Mouse (Mus musculus) heart, embryonic 16.5 days (tissue): Measurements from ENCODE around the gene Tbx20. TPM values are rescaled to one million over a fixed set of nuclear protein-coding genes. Genes with fewer than 3 reads are reported as not detected.

ENCODE experiments used
- ATAC-seq: fragments of 200-750 bp; cut with Nextera tagmentation; replicated peaks from 2 replicates; pipeline ENCODE4 v1.8.0; 2017; ENCODE audit warnings: moderate number of reproducible peaks; ENCODE audit not compliant: insufficient read depth, low FRiP score; ENCODE audit errors: extremely low read depth
- H3K27ac ChIP-seq: fragments of 300-500 bp; sonication (generic); 2 replicates; pipeline ENCODE4 v1.5.1; 2014; ENCODE audit warnings: mild to moderate bottlenecking, low read length, control low read depth, moderate library complexity
- H3K27me3 ChIP-seq: fragments of 300-500 bp; sonication (generic); 2 replicates; pipeline ENCODE4 v1.6.1; 2014; ENCODE audit warnings: low read length, mixed read lengths; ENCODE audit not compliant: control insufficient read depth, insufficient read depth
- H3K36me3 ChIP-seq: fragments of 300-500 bp; sonication (generic); 2 replicates; pipeline ENCODE4 v1.6.1; 2014; ENCODE audit not compliant: control insufficient read depth, insufficient read depth
- H3K4me1 ChIP-seq: fragments of 300-500 bp; sonication (generic); 2 replicates; pipeline ENCODE4 v1.6.1; 2014; ENCODE audit warnings: low read length, mixed read lengths; ENCODE audit not compliant: control insufficient read depth, insufficient read depth
- H3K4me2 ChIP-seq: fragments of 300-500 bp; sonication (generic); 2 replicates; pipeline ENCODE4 v1.6.1; 2014; ENCODE audit warnings: low read depth, mild to moderate bottlenecking, control low read depth, low read length
- H3K4me3 ChIP-seq: fragments of 300-500 bp; sonication (generic); 2 replicates; pipeline ENCODE4 v1.5.1; 2014; ENCODE audit warnings: mild to moderate bottlenecking, control low read depth, low read length
- H3K9ac ChIP-seq: fragments of 300-500 bp; sonication (generic); 2 replicates; pipeline ENCODE4 v1.6.1; 2014; ENCODE audit warnings: low read length, control low read depth
- H3K9me3 ChIP-seq: fragments of 300-500 bp; sonication (generic); replicated peaks from 2 replicates; pipeline ENCODE4 v1.6.1; 2016; ENCODE audit warnings: low read length; ENCODE audit not compliant: control insufficient read depth
- WGBS: fragments of 180-500 bp; shearing (Covaris S2); extraction: QIAGEN DNeasy Blood & Tissue Kit; methylation state at CpG from one replicate; pipeline ENCODE4 v1.1.7; 2014; 5-methylcytosine and 5-hydroxymethylcytosine counted together
- polyA plus RNA-seq: library from polyadenylated mRNA; unstranded; fragments of >200 nt; fragmentation: Nextera tagmentation; extraction: Ambion mirVana; gene quantifications from 2 replicates; pipeline ENCODE4 v1.2.1, GENCODE M21; 2015

Gene Tbx20
- polyA plus RNA-seq, 1 experiment from 2014 or later, result 67.6 TPM

DNA sequence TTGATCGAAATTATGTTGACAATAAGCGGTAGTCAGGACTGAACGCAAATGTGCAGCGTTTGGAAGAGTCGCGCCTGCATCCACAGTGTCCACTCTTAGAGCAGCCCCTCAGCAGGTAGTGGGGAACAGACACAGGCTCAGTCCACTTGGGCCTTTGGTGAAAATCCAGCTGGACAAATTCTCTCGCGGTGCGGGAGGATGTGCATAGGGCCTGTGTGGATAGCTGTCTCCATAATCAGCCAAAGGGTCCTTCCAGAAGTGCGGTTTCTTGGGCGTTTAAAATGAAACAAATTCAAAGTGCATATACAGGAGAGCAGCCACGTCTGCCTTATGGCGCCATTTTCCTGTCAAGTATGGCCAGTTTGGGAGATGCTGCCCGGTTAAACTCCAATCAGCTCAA, 4.5 kb upstream of the Tbx20 start:
- peaks cover 10% of the 10 kb centered on the region for H3K27me3 ChIP-seq

GRCm38 (mm10) chr9:24777961-24778360, 3.9 kb upstream of the Tbx20 start:
- Histone ChIP-seq H3K27me3 (peaks cover 10% of the 10 kb centered on the region), H3K4me3 (peak overlapping the region; percentile 51), H3K9ac (peak overlapping the region; percentile 75), H3K36me3 (no peaks in the 10 kb centered on the region), H3K27ac (peak overlapping the region; percentile 96), H3K9me3 (no peaks in the 10 kb centered on the region), H3K4me1 (peaks cover 31% of the 10 kb centered on the region), H3K4me2 (peak overlapping the region; percentile 74)
- ATAC-seq, result no peak
- 2% methylated on average over 14 of the region's 14 CpGs for WGBS

More for the DNA sequence above, 4.5 kb upstream of the Tbx20 start:
- H3K27ac ChIP-seq, result peak overlapping the region; percentile 96
- H3K4me1 ChIP-seq, result peaks cover 31% of the 10 kb centered on the region
- WGBS, result 23% methylated on average over 14 of the region's 14 CpGs
- no peaks in the 10 kb centered on the region for H3K9me3 ChIP-seq
- peak overlapping the region; percentile 51; the same call in 1 of the 2 replicates for H3K4me3 ChIP-seq
- H3K9ac ChIP-seq, result peak overlapping the region; percentile 75; the same call in 1 of the 2 replicates
- H3K4me2 ChIP-seq, result peak overlapping the region; percentile 74
- H3K36me3 ChIP-seq, result no peaks in the 10 kb centered on the region
- no peak for ATAC-seq

GRCm38 (mm10) chr9:24777176-24777895, 3.2 kb upstream of the Tbx20 start:
- under 1% methylated on average over 37 of the region's 37 CpGs for WGBS
- H3K27ac ChIP-seq, result peak overlapping the region; percentile 96
- peaks cover 26% of the 10 kb centered on the region for H3K4me1 ChIP-seq
- no peaks in the 10 kb centered on the region for H3K9me3 ChIP-seq
- no peaks in the 10 kb centered on the region for H3K36me3 ChIP-seq
- peak; percentile 17 for ATAC-seq
- peak overlapping the region; percentile 74 for H3K4me2 ChIP-seq
- peaks cover 11% of the 10 kb centered on the region for H3K27me3 ChIP-seq
- H3K4me3 ChIP-seq, result peak overlapping the region; percentile 51
- peak overlapping the region; percentile 75 for H3K9ac ChIP-seq

DNA sequence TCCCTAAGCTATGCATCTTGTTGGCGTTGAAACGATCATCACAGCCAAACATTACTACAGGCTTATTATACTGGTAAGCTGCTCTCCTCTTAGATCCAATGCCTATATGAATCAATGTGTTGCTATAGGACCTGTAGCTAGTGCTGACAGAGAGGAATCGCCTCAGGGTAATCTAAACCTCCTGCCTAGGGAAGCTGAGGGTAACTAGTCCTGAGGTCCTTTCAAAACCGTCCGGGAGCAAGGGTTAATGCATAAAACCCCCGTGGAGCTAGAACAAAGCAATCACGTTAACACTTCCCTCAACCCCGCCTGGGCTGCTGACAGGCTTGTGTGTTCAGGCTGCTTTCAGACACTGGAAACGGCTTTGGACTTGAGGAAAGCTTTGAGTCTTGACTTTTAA, 2.4 kb upstream of the Tbx20 start:
- Histone ChIP-seq H3K4me3 (peak overlapping the region; percentile 51), H3K27ac (peak overlapping the region; percentile 96), H3K9ac (peak overlapping the region; percentile 75), H3K36me3 (no peaks in the 10 kb centered on the region), H3K9me3 (no peaks in the 10 kb centered on the region), H3K4me2 (peak overlapping the region; percentile 74), H3K4me1 (peaks cover 23% of the 10 kb centered on the region), H3K27me3 (peaks cover 16% of the 10 kb centered on the region)
- no peak for ATAC-seq
- 5% methylated on average over 9 of the region's 9 CpGs for WGBS

DNA sequence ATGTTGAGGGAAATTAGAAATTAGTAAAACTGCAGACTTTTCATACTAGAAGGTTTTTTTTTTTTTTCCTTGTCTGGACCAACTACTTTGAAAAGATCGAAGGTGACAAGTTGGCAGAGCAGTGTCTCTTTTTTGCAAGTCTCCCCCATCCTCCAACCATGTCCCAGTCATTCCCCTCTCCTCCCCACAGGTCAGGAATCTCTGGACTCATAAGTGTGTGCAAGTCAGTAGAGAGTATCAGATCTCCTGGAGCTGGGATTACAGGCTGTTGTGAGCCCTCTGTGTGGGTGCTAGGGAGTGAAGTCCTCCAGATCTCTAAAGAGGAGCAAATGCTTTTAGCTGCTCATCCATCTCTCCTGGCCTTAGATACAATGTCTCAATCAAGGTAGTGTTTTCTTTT, 1.5 kb upstream of the Tbx20 start:
- ATAC-seq, result no peak
- Histone ChIP-seq H3K9me3 (no peaks in the 10 kb centered on the region), H3K27ac (peak overlapping the region; percentile 99), H3K27me3 (peaks cover 17% of the 10 kb centered on the region), H3K36me3 (no peaks in the 10 kb centered on the region), H3K4me1 (peaks cover 21% of the 10 kb centered on the region), H3K9ac (peak overlapping the region; percentile 87), H3K4me3 (peak overlapping the region; percentile 74; the same call in 1 of the 2 replicates), H3K4me2 (peak overlapping the region; percentile 65)
- 13% methylated on average over 1 of the region's 1 CpGs for WGBS

- no peak for ATAC-seq
- Histone ChIP-seq H3K36me3 (no peaks in the 10 kb centered on the region), H3K4me1 (peaks cover 19% of the 10 kb centered on the region), H3K4me2 (peak overlapping the region; percentile 65), H3K9ac (peak overlapping the region; percentile 87), H3K27ac (peak overlapping the region; percentile 99), H3K4me3 (peak overlapping the region; percentile 74), H3K27me3 (peaks cover 17% of the 10 kb centered on the region), H3K9me3 (no peaks in the 10 kb centered on the region)
- WGBS, result 6% methylated on average over 9 of the region's 9 CpGs
Observed at GRCm38 (mm10) chr9:24775001-24775400, 898 bp upstream of the Tbx20 start.

GRCm38 (mm10) chr9:24773669-24774068, 434 bp downstream of the Tbx20 start:
- peak overlapping the region; percentile 87 for H3K9ac ChIP-seq
- H3K27ac ChIP-seq, result peak overlapping the region; percentile 99
- H3K27me3 ChIP-seq, result peaks cover 15% of the 10 kb centered on the region; the same call in 1 of the 2 replicates
- ATAC-seq, result no peak
- H3K36me3 ChIP-seq, result 0 out of 2 replicates have a peak, but pooled peaks cover 2% of the 10 kb centered on the region
- H3K4me1 ChIP-seq, result peaks cover 19% of the 10 kb centered on the region
- H3K9me3 ChIP-seq, result no peaks in the 10 kb centered on the region
- peak overlapping the region; percentile 65 for H3K4me2 ChIP-seq
- peak overlapping the region; percentile 74 for H3K4me3 ChIP-seq
- under 1% methylated on average over 19 of the region's 19 CpGs for WGBS

GRCm38 (mm10) chr9:24773171-24773570, 932 bp downstream of the Tbx20 start:
- Histone ChIP-seq H3K9ac (peak overlapping the region; percentile 87), H3K4me1 (peaks cover 16% of the 10 kb centered on the region), H3K27me3 (peaks cover 15% of the 10 kb centered on the region; the same call in 1 of the 2 replicates), H3K27ac (peak overlapping the region; percentile 99), H3K4me2 (peak overlapping the region; percentile 65), H3K9me3 (no peaks in the 10 kb centered on the region), H3K36me3 (0 out of 2 replicates have a peak, but pooled peaks cover 2% of the 10 kb centered on the region), H3K4me3 (peak overlapping the region; percentile 74)
- ATAC-seq, result no peak
- WGBS, result 3% methylated on average over 9 of the region's 9 CpGs

GRCm38 (mm10) chr9:24772431-24773120, 1.5 kb downstream of the Tbx20 start:
- Histone ChIP-seq H3K27ac (peak overlapping the region; percentile 99), H3K4me2 (peak overlapping the region; percentile 65), H3K9ac (peak overlapping the region; percentile 87), H3K9me3 (no peaks in the 10 kb centered on the region), H3K36me3 (0 out of 2 replicates have a peak, but pooled peaks cover 2% of the 10 kb centered on the region), H3K4me1 (peaks cover 16% of the 10 kb centered on the region), H3K27me3 (peaks cover 15% of the 10 kb centered on the region; the same call in 1 of the 2 replicates), H3K4me3 (peak overlapping the region; percentile 74)
- WGBS, result 9% methylated on average over 9 of the region's 9 CpGs
- no peak for ATAC-seq
